Mouse (Mus musculus) liver, embryonic 11.5 days (tissue): ENCODE data around the gene Serpinf1. TPM values are rescaled to one million over a fixed set of nuclear protein-coding genes. Genes with fewer than 3 reads are reported as not detected.

Experiments used
- ATAC-seq: fragments of 200-750 bp; cut with Nextera tagmentation; replicated peaks from 2 replicates; pipeline ENCODE4 v1.8.0; 2017; ENCODE audit warnings: moderate number of reproducible peaks, mild to moderate bottlenecking, moderate TSS enrichment, moderate library complexity; ENCODE audit not compliant: low FRiP score
- DNase-seq: peaks from one replicate; pipeline ENCODE4 v3.0.0-alpha.2; 2017; ENCODE audit warnings: low spot score
- H3K27ac ChIP-seq: fragments of 300-500 bp; sonication (generic); 2 replicates; pipeline ENCODE4 v1.5.1; 2014; ENCODE audit warnings: mild to moderate bottlenecking, low read depth, low read length, control low read depth
- H3K27me3 ChIP-seq: fragments of 300-500 bp; sonication (generic); replicated peaks from 2 replicates; pipeline ENCODE4 v1.6.1; 2014; ENCODE audit warnings: low read length, mixed read lengths; ENCODE audit not compliant: control insufficient read depth, insufficient read depth
- H3K36me3 ChIP-seq: fragments of 300-500 bp; sonication (generic); 2 replicates; pipeline ENCODE4 v1.6.1; 2014; ENCODE audit warnings: mild to moderate bottlenecking, low read length, moderate library complexity, mixed read lengths; ENCODE audit not compliant: control insufficient read depth, insufficient read depth
- H3K4me1 ChIP-seq: fragments of 300-500 bp; sonication (generic); replicated peaks from 2 replicates; pipeline ENCODE4 v1.6.1; 2014; ENCODE audit warnings: low read length, mixed read lengths; ENCODE audit not compliant: control insufficient read depth, insufficient read depth
- H3K4me2 ChIP-seq: fragments of 300-500 bp; sonication (generic); 2 replicates; pipeline ENCODE4 v1.6.1; 2014; ENCODE audit warnings: mild to moderate bottlenecking, control low read depth, moderate library complexity
- H3K4me3 ChIP-seq: fragments of 300-500 bp; sonication (generic); 2 replicates; pipeline ENCODE4 v1.5.1; 2014; ENCODE audit warnings: low read depth, low read length, control low read depth
- H3K9ac ChIP-seq: fragments of 300-500 bp; sonication (generic); 2 replicates; pipeline ENCODE4 v1.6.1; 2014; ENCODE audit warnings: low read depth, low read length, control low read depth
- H3K9me3 ChIP-seq: fragments of 300-500 bp; sonication (generic); 2 replicates; pipeline ENCODE4 v1.6.1; 2016; ENCODE audit warnings: low read length, inconsistent platforms, mixed read lengths; ENCODE audit not compliant: control insufficient read depth
- WGBS: fragments of 180-500 bp; shearing (Covaris S2); extraction: QIAGEN DNeasy Blood & Tissue Kit; methylation state at CpG from one replicate; pipeline ENCODE4 v1.1.7; 2014; 5-methylcytosine and 5-hydroxymethylcytosine counted together
- polyA plus RNA-seq: library from polyadenylated mRNA; unstranded; fragments of >200 nt; fragmentation: Nextera tagmentation; extraction: Ambion mirVana; gene quantifications from 2 replicates; pipeline ENCODE4 v1.2.1, GENCODE M21; 2014

The Serpinf1 gene
- polyA plus RNA-seq, 1 experiment from 2014 or later, result 217 TPM

DNA sequence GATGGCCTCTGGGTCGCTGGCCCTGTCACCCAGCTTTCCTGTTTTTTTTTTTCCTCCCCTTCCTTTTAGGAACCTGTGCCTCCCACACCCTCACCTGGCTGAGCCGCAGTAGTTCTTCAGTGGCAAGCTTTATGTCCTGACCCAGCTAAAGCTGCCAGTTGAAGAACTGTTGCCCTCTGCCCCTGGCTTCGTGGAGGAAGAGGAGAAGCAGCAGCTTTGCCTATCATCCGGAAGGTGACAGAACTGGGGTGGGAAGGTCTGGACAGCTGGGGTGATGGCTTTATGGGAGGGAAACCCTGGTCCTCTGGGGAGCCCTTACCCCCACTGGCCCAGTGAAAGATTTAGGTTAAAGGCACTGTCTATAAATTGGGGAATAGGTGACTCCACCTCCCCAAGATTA is 41.1 kb upstream of the Serpinf1 start:
- H3K4me1 ChIP-seq, result peaks cover 43% of the 10 kb centered on the region
- H3K9ac ChIP-seq, result peak overlapping the region; percentile 31; the same call in 1 of the 2 replicates
- H3K4me2 ChIP-seq, result peak overlapping the region; percentile 93
- H3K9me3 ChIP-seq, result no peaks in the 10 kb centered on the region; the same call in 1 of the 2 replicates
- DNase-seq (peak; percentile 29), ATAC-seq (no peak)
- WGBS, result 73% methylated on average over 4 of the region's 4 CpGs
- H3K27me3 ChIP-seq, result no peaks in the 10 kb centered on the region
- H3K36me3 ChIP-seq, result peaks cover 18% of the 10 kb centered on the region
- H3K4me3 ChIP-seq, result peak overlapping the region; percentile 83
- H3K27ac ChIP-seq, result peak overlapping the region; percentile 98

DNA sequence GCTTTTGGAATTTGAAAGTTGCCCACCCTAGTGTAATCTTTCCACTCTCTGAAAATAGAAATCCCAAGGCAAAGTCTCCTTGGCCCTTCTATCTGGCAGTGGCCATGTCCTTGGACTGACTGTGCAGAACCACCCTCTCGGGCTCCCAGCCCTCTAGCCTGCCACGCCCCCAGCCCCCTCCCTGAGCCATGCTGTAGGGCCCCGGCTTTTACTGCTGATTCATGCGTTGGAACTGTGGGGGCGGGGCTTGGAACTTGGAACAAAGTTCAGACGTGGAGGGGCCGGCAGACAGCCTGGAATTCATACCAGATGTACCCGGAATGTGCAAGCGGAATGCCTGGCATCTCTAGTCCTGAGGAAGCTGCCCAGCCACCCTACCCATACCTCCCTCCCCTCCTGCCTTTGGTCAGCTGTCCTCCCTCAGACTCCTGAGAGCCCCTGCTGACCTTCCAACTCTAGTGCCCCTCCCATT is 40.4 kb upstream of the Serpinf1 start:
- Histone ChIP-seq H3K4me1 (peaks cover 46% of the 10 kb centered on the region), H3K9ac (peak overlapping the region; percentile 68), H3K4me3 (peak overlapping the region; percentile 83), H3K9me3 (no peaks in the 10 kb centered on the region; the same call in 1 of the 2 replicates), H3K27me3 (no peaks in the 10 kb centered on the region), H3K4me2 (peak overlapping the region; percentile 93), H3K36me3 (peaks cover 18% of the 10 kb centered on the region), H3K27ac (peak overlapping the region; percentile 98)
- ATAC-seq, result peak; percentile 65
- peak; percentile 89 for DNase-seq
- WGBS, result 5% methylated on average over 9 of the region's 9 CpGs

DNA sequence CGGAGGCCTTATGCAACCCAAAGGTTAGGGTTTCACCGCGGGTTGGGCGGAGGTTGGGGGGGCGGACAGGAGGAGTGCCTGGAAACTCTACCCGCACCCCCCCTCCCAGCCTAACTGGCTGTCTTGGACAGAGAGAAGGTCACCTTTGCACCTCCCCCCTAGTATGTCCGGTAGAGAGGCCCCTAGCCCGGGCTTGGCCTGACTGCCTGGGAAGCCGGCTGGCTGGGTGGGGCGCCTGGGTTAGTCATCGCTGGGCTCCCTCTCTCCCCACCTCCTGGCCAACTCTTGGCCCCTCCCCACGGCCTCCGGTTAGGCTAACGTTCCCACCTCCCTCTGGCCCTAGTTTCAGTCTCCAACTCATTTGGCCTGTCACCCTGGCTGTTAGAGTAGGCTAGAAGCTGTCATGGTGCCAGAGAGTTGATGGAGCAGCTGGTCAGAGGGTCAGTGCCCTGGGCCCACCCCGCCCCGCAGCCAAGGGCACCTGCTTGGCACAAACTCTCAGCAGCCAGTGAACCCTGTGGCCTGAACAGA is 39.8 kb upstream of the Serpinf1 start:
- ATAC-seq, result peak; percentile 38

GRCm38 (mm10) chr11:75461743-75462252 is 39.3 kb upstream of the Serpinf1 start:
- Histone ChIP-seq H3K4me1 (peaks cover 44% of the 10 kb centered on the region), H3K36me3 (peaks cover 17% of the 10 kb centered on the region), H3K4me3 (peak overlapping the region; percentile 83), H3K27me3 (no peaks in the 10 kb centered on the region), H3K27ac (peak overlapping the region; percentile 98), H3K9me3 (no peaks in the 10 kb centered on the region; the same call in 1 of the 2 replicates), H3K9ac (peak overlapping the region; percentile 68), H3K4me2 (peak overlapping the region; percentile 93)
- ATAC-seq (peak; percentile 1; the same call in 1 of the 2 replicates), DNase-seq (peak; percentile 50)
- under 1% methylated on average over 30 of the region's 30 CpGs for WGBS

More for the DNA sequence above, 39.8 kb upstream of the Serpinf1 start:
- DNase-seq, result peak; percentile 69
- WGBS, result 4% methylated on average over 14 of the region's 16 CpGs
- H3K4me2 ChIP-seq, result peak overlapping the region; percentile 93
- H3K9ac ChIP-seq, result peak overlapping the region; percentile 68
- no peaks in the 10 kb centered on the region; the same call in 1 of the 2 replicates for H3K9me3 ChIP-seq
- peak overlapping the region; percentile 98 for H3K27ac ChIP-seq
- H3K27me3 ChIP-seq, result no peaks in the 10 kb centered on the region
- peaks cover 44% of the 10 kb centered on the region for H3K4me1 ChIP-seq
- H3K36me3 ChIP-seq, result peaks cover 18% of the 10 kb centered on the region
- H3K4me3 ChIP-seq, result peak overlapping the region; percentile 83

DNA sequence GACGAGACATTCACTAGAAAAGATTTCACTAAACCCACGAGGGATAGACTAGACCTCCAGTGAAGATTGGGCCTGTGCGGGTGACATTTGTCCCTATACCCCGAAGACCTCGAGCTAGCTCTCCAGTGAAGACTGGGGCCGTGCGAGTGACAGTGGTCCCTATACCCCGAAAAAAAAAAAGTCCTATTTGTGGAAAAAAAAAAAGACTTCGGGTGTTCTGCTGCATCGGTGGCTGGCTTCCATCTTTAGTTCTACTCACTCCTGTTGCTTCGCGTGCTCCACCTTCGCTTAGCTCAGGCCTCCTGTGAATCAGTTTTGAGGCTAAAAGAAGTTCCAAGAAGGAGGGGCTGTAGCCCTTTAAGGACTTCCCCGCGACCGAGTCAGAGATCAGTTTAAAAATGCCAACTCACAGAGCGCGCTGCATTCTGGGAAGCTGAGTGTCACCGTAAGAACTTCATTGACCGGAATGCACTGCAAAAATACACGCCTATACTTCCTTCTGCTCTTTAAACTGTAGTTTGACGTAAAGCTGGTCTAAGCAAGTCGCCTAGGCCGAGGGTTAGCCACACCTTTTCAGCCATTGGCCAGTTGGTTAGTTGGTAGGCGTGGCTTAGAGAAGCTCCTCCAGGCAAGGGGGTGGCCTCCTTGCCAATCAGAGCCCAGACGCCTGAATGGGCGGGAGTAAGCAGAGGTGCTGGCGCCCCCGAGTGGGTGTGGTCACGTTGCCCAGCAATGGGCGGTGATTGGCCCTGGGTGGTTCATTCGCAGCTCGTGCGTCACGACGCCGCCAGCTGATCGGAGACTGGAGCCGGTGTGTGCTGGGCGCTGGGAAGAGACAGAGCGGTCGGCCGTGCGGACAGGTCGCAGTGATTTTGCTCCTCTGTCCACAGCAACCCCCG is 38.6 kb upstream of the Serpinf1 start, which contains the start of gene Tlcd2:
Gene Tlcd2, plus strand, starts transcription at position 872 of the 899 bp plus-strand sequence.
- H3K4me3 ChIP-seq, result peak within 1 kb of the TSS; percentile 83
- DNase-seq, result peak; percentile 96
- under 1% methylated on average over 46 of the region's 46 CpGs for WGBS
- peak within 1 kb of the TSS; percentile 94 for H3K4me2 ChIP-seq
- ATAC-seq, result peak; percentile 88
- peaks cover 44% of the 10 kb centered on the region for H3K4me1 ChIP-seq
- peak within 1 kb of the TSS; percentile 68 for H3K9ac ChIP-seq
- peaks cover 15% of the 10 kb centered on the region for H3K36me3 ChIP-seq
- no peaks in the 10 kb centered on the region for H3K27me3 ChIP-seq
- H3K9me3 ChIP-seq, result no peaks in the 10 kb centered on the region
- H3K27ac ChIP-seq, result peak within 1 kb of the TSS; percentile 98

DNA sequence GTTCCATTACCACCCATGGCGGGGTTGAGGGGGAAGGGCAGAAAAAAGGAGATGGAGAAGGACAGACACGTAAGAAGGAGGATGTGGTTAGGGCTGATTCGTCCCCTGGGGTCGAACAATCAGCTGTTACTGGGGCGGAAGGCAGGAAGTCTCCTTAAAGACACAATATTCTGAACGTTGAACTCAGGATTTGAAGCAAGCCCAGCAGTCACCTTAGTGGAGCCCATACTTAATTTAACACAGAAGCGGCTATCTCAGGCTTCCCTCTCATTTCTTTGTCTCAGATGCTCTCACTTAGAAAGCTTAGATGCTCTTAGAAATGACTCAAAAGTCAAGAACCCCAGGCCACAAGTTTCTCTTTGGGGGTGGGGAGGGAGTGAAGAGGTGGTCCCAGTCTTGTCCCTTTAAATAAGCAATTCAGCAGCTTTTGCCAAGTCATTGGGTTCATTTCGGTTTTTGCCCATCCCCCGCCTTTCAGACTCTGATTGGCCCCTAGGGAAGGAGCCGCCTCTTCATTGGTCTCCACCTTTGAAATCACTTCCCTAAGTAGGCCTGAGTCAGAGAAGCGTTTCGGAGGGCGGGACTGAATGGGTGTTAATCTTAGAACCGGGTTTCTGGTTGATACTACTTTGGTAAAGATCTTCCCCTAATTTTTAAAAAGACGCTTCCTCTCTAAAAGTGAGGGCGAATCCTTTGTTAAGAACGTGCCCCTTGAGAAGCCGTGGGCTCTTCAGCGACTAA is 37.8 kb upstream of the Serpinf1 start:
- Histone ChIP-seq H3K4me1 (peaks cover 45% of the 10 kb centered on the region), H3K9me3 (no peaks in the 10 kb centered on the region), H3K27me3 (no peaks in the 10 kb centered on the region), H3K4me3 (peak overlapping the region; percentile 83), H3K27ac (peak overlapping the region; percentile 96), H3K36me3 (peaks cover 7% of the 10 kb centered on the region), H3K4me2 (peak overlapping the region; percentile 94), H3K9ac (peak overlapping the region; percentile 65)
- DNase-seq, result peak; percentile 85
- under 1% methylated on average over 19 of the region's 19 CpGs for WGBS
- ATAC-seq, result peak; percentile 53

DNA sequence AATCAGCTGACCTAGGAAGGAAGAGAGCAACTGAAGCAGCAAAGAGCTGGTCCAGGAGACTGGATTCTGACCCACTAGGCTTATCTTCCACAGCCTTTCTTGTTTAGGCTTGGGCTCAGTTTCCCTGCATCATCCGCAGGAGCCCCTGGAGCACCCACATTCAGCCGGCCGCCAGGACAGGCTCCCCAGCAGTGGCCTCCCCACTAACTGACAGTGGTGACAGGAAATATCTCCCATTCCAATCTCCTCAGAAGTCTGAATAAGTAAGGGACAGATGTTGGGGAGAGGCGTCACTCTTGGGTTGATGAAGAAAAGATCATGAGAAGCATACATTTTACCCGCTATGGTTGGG is 37.2 kb upstream of the Serpinf1 start:
- no peak for DNase-seq
- H3K4me3 ChIP-seq, result peak overlapping the region; percentile 83
- WGBS, result 21% methylated on average over 5 of the region's 5 CpGs
- no peaks in the 10 kb centered on the region for H3K27me3 ChIP-seq
- H3K4me2 ChIP-seq, result peak overlapping the region; percentile 94
- H3K9ac ChIP-seq, result peak overlapping the region; percentile 37
- peaks cover 50% of the 10 kb centered on the region for H3K4me1 ChIP-seq
- peak overlapping the region; percentile 96 for H3K27ac ChIP-seq
- 0 out of 2 replicates have a peak, but pooled peaks cover 2% of the 10 kb centered on the region for H3K36me3 ChIP-seq
- ATAC-seq, result no peak
- no peaks in the 10 kb centered on the region for H3K9me3 ChIP-seq

DNA sequence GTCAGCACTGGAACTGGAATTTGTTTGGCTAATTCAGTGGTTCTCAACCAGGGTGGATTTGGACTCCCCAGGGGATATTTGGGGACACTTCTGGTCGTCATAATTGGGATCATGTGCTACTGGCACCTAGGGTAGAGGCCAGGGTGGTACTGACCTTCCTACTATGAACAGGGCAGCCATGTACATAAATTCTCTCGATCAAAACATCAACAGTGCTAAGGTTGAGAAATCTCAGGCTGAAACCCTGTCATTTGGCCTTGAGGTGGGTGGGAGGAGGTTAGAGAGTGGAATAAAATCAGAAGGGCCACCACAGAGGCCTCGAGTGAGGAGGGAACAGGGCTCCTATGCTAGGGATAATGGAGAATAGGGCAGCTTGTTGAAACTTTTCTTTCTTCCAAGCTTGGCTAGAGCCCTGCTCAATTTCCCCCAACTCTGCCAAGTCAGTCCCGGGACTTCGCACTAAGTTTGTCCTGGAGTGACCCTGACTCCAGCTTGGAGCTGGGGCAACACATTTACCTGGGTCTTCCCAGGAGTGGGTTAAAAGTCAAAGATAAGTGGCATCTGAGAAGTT is 36.7 kb upstream of the Serpinf1 start:
- Histone ChIP-seq H3K4me3 (no peak overlapping the region), H3K4me1 (peaks cover 52% of the 10 kb centered on the region), H3K9me3 (no peaks in the 10 kb centered on the region), H3K4me2 (peak overlapping the region; percentile 94), H3K36me3 (no peaks in the 10 kb centered on the region), H3K27ac (peak overlapping the region; percentile 96), H3K27me3 (no peaks in the 10 kb centered on the region), H3K9ac (no peak overlapping the region; the same call in 1 of the 2 replicates)
- no peak for DNase-seq
- WGBS, result 70% methylated on average over 5 of the region's 5 CpGs
- no peak for ATAC-seq
